Mouse (Mus musculus): ENCODE data around the gene Hnrnph1.

GRCm38 (mm10) chr11:50376156-50376790 is 517 bp upstream of the Hnrnph1 start:
- no peak for TF ChIP-seq GATA1 (IDR thresholded peaks at IDR 0.05; ENCODE audit: borderline replicate concordance, low read length)
- TF ChIP-seq FLI1 (IDR thresholded peaks at IDR 0.05; ENCODE audit: low read length) = no peak
